Mouse (Mus musculus): ENCODE results near the gene Hip1r.

Hip1r gene

DNA sequence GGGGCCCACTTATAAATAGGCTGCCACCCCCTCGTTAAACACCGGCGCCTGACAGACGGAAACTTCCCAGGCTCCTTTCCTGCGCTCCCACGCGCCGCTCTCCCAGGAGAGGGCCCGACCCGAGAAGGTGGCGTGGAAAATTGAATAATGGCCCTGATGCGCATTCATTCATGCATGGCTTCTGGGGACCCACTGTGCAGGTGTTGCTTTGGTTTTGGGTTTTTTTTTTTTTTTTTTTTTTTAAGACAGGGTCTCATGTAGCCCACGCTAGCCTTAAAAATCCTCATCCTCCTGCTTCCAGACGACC, 704 bp downstream of the Hip1r start:
- no peak for DNase-seq (ENCODE audit: low spot score)

DNA sequence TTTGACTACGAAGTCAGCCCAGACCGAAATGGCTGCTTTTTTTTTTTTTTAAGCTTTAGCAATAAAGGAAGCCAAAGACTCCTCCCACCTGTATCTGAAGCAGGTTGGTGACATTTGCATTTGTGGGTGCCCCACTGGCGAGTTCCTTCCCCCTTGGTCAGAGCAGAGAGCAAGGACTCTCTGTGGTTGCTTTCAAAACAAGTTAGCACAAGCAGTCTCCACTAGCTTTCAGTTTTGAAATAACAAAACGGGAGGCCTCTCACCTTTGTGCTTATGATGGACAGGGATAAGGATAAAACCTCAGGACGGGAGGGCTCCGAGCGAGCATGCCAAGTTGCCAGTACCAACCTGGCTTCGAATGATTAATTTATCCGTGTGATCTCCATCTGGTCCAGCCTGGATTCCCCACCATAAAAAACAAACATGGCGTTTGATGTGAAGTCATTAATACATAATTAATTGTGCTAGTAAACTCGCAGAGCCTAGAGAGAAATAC, 1.2 kb downstream of the Hip1r start:
- no peak for DNase-seq (ENCODE audit: low spot score)

DNA sequence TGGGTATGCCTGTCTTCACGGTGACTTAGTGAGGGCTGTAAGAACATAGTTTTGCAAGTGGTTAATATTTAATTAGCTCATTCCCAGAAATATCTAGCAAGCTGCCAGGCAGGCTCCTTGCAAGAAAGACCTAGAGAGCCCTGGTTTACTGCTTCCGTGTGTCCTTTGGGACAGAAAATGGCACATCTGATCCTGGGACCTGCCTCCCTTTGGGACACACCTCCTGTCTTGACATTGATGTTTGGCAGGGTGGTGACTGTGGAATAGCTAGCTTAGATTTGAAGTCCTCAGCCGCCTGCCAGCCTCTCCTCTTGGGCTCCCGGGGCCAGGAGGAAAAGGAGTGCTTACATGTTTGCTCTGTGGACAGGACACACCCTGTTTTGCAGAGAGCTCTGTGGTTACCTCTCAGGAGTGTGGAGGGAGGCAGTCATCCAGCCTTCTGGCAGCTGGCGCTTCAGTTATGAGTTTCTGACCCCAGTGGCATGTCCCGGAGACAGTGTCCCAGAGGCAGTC, 2.3 kb downstream of the Hip1r start:
- no peak for DNase-seq (ENCODE audit: low spot score)

DNA sequence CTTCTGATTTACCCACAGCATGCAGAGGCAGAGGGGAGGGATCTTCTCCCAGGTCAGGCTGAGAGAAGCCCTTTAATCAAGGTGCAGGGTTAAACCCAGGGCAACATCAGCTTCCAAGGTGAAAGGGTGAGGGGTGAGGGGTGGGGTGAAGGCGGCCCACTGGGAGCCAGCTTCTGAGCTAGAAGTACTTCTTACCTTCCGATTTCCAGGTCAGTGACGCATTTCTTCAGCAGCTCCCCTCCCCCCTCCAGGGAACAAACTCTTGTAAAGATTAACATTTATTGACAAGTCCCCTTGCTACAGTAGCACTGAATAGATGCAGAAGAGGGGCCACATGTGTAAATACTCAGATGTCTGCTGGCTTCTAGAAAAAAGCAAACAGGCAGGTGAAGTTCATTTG, 3.8 kb downstream of the Hip1r start:
- no peak for DNase-seq (ENCODE audit: low spot score)

DNA sequence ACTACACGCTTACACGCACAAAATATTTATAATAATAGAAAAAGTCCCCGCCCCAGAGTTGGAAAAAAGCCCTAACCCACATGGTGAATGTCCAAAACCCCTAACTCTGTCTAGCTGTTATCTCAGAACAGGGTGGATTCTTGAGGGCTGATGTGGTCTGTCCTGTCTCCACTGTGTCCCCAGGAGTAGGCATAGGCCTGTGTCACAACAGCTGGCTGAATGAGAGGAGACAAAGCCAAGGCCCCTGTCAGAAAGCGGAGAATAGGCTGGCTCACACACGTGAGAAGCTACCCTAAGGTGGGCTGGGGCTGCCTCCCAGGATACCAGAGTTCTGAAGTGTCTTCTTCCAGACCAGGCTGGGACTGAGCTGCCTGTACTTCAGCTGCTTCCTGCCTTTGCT, 4.7 kb downstream of the Hip1r start:
- no peak for DNase-seq (ENCODE audit: low spot score)

DNA sequence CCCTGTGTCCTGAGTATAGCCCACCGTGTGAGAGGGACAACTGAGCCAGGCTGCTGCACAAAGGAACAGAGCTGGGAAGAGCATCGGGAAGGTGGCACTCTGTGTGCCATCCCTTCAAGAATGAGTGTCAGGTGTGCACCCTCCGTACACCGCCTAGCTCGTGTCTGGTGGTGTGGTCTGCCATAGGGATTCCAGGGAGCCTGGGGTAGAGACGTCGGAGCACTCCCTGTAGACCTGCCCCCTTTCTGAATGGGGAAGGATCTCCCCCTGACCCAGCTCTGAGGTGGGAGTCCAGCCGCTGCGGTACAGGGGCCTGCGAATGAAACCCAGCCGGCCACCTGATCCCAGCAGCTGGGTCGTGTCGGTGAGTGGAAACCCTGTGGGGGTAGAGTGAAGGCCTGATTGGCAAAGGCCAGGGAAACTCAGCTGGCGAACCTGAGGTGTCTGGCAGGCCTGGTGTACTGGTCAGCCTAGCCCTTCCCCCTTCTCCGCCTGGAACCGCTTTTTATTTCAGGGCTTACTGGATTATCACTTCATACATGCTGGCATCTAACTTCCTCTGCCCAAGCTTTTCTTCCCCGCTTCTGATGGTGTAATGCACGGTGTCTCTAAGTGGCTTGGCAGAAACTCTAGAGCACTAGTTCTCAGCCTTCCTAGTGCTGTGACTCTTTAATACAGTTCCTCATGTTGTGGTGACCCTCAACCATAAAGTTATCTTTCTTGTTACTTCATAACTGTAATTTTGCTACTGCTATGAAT, 6.0 kb downstream of the Hip1r start:
- DNase-seq (ENCODE audit: low spot score), result no peak

DNA sequence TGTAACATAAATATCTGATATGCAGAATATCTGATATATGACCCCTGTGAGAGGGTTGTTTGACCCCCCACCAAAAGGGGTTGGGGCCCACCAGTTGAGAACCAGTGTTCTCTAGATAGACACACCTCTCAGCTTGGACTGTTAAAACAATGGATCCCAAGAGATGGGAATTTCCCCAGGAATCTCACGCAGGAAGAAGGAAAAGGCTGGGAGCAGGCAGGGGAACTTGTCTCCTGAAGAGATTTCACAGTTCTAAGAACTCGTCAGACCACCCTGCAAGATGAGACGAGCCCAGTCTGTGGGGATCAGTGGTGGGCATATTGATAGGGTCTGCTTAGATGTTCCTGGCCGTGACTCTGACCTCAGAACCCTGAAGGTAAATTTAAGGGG, 6.5 kb downstream of the Hip1r start:
- DNase-seq (ENCODE audit: low spot score), result no peak

DNA sequence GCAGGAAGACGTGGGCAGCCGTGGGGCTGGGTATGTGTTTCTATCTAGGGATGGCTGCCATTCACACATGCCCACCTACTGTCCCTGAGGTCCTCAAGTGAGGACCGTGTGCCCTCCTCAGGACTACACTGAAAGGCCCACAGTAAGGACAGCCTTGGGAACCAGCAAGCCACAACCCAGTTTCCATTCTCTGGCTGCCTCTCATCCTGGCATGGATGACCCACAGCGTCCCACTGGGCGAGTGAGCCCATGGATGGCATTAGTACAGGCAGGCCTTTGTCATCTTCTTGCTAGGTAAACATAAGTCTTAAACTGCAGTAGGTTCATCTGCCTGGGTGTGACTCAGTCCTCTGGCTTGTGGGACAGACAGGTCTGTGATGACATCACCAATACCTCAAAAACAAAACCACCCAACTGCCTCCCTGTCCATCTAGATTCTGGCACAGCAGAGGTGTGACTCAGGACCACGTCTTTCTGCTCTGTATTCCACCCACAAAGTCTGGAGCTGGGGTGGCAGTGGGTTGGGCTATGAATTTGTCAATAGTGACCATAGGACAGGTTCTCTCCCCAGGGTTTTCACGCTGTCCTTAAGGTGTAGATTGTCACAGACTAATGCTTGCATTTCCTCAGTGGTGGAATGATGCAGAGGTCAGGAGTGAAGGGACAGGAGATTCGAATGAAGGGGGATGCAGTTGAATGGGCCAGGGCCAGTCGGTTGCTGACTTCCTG, 7.3 kb downstream of the Hip1r start:
- DNase-seq (ENCODE audit: low spot score), result no peak

DNA sequence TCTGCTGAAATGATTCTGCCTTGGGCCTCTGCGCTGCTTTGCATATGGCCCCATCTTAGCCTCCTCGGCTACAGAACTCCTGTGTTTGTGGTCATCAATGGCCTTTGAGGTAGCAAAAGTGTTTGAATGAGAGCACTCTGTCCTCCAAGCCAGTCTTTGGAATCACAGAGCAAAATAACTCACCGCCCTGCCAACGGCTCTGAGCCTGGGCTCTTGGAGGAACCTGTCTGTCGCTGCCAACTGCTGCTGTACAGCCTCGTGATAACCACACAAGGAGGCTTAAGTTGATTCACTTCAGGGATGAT, 7.8 kb downstream of the Hip1r start:
- DNase-seq (ENCODE audit: low spot score), result no peak

DNA sequence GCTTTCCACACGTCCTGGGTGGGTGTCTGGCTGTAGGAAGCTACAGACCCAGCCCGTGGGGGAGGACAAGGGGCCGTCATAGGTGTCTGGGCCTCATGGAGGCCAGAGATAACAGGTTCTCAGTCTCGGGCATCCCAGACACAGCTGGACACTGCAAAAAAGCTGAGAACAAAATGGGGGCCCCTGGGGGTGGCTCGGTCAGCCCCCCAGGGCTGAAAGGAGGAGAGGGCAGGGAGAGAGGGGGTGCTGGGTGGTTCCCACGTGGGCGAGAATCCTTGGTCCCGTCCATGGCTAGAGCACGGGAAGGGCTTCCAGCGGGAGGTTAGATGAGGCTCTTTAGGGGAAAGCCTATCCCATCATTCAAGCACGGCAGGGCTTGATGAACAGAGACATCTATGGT, 9.4 kb downstream of the Hip1r start:
- DNase-seq (ENCODE audit: low spot score), result no peak

DNA sequence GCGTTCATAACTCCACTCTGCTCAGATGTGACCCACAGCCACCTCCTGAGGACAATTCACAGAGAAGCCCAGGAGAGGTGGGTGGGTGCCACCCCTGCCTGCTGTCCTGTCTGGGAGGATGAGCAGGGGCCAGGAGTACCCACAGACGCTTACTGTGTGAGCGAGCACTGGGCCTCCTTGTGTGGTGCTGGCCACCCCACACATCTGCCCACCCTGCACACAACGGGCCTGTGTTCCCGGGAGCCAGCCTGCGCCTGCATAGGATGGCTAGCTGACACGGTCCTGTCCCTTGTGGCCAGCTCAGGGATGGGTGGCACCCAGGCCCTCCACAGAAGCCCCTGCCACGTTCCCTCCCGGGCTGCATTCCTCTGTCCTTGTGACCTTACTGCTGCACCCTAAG, 12.0 kb downstream of the Hip1r start:
- DNase-seq (ENCODE audit: low spot score), result no peak

DNA sequence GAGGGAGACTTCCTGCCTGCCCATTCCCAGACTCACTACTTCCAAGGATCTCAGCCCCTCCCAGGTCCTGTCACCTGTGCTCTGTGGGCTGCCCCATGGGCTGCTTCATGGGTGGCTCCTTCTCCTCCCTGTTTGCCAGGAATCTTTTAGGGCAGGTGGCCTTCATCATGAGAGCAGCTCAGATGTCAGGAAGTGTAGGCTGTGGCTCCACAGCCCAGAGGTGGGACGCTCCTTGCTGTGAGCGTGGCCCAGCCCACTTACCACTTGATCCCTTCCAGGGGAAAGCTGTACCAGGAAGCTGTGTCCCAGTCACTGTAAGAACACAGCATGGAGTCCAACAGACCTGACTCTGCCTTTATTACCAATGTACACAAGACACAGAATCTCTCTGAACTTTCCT, 13.5 kb downstream of the Hip1r start:
- no peak for DNase-seq (ENCODE audit: low spot score)

DNA sequence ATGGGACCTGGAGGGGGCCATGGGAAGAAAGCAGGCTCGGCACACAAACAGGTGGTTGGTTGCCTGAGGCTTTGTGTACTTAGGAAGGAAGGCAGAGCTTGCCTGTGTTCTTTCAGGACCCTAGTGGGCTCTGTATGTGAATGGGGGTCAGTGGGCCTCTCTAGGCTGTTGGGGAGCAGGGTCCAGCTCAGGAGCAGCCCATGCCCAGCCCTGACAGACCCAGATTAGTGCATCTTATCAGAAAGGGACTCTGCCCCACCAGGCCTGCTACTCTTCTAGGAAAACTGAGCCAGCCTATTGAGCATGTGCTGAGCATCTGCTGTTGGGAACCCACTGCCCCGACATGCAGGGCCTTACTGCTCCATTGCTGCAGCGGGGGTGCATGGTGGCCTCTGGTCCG, 14.1 kb downstream of the Hip1r start:
- DNase-seq (ENCODE audit: low spot score), result no peak

DNA sequence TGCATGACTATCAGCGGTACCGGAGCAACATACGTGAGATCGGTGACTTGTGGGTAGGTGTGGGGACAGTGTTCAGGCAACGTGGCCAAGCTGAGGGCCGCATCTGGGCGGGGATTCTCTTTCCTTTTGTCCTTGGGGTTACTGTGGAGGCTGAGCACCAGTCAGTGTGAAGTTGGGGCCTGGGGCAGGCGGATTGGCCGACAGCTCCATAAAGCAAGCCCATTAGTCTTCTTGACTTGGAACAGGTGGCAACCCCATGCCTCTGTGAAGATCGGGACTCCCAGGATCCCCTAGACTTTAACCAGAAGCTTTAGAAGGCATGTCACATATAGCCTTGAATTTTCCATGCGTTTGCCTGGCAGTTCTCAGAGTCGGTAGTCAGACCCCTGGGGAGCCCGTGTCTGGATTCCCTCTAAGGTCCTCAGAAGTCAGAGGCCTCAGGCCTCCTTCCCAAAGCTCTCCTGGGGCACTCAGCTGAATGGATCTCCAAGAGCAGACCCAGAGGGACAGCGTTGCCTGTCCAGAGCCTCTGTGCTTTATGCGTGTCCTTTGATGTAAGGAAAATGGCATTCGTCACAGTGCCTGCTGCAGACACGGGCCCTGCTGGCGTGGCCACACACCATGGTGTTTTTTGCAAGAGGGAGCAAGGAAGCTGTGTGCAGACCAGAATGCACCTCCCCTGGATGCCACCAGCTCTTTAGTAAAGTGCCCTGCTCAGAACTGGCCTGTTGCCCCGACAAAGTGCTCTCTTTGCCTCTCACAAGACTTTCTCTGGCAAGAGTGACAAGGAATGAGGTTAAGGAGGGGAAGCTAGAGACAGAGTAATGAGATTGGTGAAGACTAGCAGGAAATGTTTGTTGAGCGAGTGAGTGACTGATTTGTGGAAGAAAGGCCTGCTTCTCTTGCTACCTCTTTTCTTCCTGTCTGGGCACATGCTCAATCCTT, 16.8 kb downstream of the Hip1r start:
- DNase-seq (ENCODE audit: low spot score), result no peak

DNA sequence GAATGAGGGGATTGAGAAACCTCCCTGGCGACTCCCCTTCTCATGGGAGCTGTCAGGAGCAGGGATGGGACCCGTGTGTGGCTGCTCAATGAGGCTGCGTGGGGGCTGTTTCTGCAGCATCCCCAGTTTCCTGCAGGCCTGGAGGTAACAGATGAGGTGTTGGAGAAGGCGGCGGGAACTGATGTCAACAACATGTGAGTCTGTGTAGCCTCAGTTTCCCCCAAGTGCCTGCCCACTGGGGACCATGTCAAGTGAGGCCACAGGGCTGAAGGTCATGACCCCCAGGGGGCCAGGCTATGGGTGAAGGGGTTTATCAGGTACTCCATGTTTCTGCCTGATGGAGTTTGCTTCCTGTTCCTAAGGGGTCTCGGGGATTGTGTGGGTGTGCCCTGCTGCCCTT, 17.9 kb downstream of the Hip1r start:
- DNase-seq (ENCODE audit: low spot score), result no peak

DNA sequence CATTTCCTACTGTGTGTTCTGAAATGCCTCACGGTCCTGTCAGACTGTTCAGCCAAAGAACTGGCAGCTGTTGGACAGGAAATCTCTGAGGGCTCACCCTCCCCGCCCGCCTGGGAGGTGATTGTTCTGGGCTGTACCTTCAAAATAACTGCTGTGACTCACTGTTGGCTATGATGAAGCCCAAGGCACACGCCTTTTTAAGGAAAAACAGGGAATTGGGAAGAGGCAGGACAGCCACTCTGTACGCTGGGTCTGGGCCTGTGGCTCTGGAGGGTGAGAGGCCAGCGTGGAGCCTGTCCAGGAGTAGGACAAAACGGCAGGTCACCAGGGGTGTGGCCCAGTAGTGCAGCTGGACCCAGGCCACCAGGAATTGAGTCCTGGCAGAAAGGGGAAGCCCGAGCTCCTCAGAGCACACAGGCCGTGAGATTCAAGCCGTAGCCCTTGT, 18.8 kb downstream of the Hip1r start:
- DNase-seq (ENCODE audit: low spot score), result no peak

DNA sequence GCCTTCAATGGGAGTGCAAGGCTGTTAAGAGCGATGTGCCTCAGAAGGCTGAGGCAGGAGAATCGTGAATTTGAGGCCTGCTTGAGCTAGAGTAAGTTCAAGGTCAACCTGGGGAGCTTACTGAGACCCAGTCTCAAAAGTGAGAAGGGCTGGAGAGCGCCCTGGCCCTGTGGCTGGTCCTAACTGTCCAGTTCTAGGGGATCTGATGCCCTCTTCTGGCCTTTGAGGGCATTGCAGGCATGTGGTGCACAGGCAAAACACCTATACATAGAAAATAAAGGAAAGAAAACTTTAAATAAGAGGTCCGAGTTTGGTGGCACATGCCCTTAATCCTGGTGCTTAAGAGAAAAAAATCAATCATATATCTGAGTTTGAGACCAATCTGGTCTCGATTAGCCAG, 19.4 kb downstream of the Hip1r start:
- DNase-seq (ENCODE audit: low spot score), result peak; percentile 63

DNA sequence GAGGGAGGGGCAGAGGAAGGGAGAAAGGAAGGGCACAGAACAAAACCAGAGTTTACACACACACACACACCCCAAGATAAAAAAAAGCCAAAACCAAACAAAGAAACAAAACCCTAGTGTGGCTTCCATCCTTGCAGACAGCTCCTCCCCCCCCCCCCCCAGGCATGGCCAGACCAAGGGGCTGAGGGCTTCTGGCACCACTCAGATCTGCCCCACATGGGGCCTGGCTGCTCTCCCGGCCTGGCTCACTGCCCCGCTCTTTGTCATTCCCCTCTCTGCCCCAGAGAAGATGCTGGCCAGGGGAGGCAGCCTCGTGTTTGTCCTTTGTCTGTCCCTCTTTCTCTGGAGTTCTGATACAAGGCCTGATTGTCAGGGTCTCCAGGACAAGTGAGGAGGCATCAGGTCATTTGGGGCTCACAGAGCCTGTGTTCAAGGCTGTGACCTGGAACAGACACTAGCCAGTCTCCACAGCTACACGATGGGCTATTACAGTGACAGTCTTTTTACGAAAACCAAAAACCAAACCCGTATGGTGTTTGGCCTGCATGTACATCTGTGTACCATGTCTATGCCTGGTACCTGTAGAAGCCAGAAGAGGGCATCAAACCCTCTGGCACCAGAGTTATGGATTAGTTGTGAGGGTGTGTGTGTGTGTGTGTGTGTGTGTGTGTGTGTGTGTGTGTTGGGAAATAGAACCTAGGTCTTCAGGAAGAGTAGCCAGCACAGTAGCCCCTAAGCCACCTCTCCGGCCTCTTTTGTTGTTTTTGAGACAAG, 20.0 kb downstream of the Hip1r start:
- DNase-seq (ENCODE audit: low spot score), result no peak

DNA sequence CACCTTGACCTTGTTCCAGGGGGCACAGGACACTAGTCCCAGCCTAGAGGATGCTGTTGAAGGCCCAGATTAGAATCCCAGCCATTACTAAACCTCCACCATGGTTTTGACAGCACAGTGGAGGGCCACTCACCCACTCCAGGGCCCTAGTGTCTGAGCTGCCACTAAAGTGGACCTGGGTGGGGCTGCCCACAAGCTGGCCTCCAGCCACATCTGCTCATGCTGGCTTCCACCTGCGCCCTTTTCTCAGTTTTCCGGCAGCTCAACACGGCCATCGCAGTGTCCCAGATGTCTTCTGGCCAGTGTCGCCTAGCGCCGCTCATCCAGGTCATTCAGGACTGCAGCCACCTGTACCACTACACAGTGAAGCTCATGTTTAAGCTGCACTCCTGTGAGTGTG, 21.0 kb downstream of the Hip1r start:
- no peak for DNase-seq (ENCODE audit: low spot score)

DNA sequence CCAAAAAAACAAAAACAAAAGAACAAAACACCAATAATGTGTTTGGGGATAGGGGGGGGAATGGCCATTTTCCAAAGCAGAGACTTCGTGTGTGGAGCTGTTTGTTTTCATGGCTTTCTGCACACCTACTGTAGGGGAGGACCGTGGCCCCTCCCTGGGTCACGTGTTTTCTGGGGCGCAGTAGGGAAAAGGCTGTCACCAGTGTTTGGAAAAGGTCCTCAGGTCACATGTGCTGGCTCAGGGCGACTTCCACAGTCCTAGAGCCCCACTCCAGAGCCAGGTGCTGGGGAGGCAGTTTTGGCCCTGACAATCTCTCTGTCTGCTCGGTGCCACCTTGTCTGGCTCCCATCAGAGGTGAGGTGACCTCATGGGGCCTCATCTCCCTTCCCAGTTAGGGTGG, 22.0 kb downstream of the Hip1r start:
- DNase-seq (ENCODE audit: low spot score), result no peak

DNA sequence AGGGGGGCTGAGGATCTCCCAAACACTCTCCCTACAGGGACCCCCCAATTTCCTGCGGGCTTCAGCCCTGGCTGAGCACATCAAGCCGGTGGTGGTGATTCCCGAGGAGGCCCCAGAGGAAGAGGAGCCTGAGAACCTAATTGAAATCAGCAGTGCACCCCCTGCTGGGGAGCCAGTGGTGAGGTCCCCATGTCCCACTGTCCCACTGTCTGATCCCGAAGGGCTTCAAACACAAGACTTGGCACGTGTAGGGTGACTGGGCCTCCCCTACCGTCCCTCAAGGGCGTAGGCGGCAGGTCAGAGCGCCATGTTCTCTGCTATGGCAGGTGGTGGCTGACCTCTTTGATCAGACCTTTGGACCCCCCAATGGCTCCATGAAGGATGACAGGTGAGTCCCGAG, 22.8 kb downstream of the Hip1r start:
- no peak for DNase-seq (ENCODE audit: low spot score)

DNA sequence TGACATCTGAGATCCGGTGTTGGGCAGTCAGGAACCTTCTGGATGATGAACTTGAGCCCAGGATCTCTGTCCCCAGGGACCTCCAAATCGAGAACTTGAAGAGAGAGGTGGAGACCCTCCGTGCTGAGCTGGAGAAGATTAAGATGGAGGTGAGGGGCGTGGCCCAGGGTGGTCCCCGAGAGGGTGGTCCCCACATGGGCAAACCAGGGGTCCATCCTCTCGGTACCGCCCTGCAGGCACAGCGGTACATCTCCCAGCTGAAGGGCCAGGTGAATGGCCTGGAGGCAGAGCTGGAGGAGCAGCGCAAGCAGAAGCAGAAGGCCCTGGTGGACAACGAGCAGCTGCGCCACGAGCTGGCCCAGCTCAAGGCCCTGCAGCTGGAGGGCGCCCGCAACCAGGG, 23.3 kb downstream of the Hip1r start:
- DNase-seq (ENCODE audit: low spot score), result no peak

Measured in testis, postnatal 14 days (tissue).